Mouse (Mus musculus) C2C12 (cell line): Measurements from ENCODE around the gene Nol11.

Experiments
- CEBPB ChIP-seq: IDR thresholded peaks from one replicate; pipeline ENCODE4 v1.6.1; 2011; ENCODE audit warnings: low read depth, mild to moderate bottlenecking, control low read depth, moderate library complexity
- CTCF ChIP-seq: IDR thresholded peaks from one replicate; pipeline ENCODE4 v1.5.1; 2011; ENCODE audit not compliant: control insufficient read depth, insufficient read depth, insufficient read length
- FOSL1 ChIP-seq: IDR thresholded peaks from one replicate; pipeline ENCODE4 v1.8.0; 2011; ENCODE audit warnings: mild to moderate bottlenecking, low read length; ENCODE audit not compliant: poor library complexity, insufficient read depth, severe bottlenecking
- USF1 ChIP-seq: IDR thresholded peaks from one replicate; pipeline ENCODE4 v1.6.1; 2011; ENCODE audit warnings: low read depth, mild to moderate bottlenecking, control low read depth, moderate library complexity

- no peak for TF ChIP-seq CTCF
- no peak for TF ChIP-seq CEBPB
- TF ChIP-seq FOSL1 = no peak
- TF ChIP-seq USF1 = no peak
Measured at GRCm38 (mm10) chr11:107209818-107210217, 20.6 kb upstream of the Nol11 start.
